Mouse (Mus musculus): ENCODE results near the gene Asxl1. TPM values are rescaled to one million over a fixed set of nuclear protein-coding genes. Genes with fewer than 3 reads are reported as not detected.

The Asxl1 gene
- polyA plus RNA-seq, 1 experiment from 2014 or later: 11.8 TPM

GRCm38 (mm10) chr2:153404062-153404461 is 58.4 kb downstream of the Asxl1 start:
- H3K9me3 ChIP-seq (replicated peaks): no peaks in the 10 kb centered on the region
- no peaks in the 10 kb centered on the region for H3K4me1 ChIP-seq
- no peak for DNase-seq (ENCODE audit: low spot score)
- H3K4me3 ChIP-seq: no peak overlapping the region
- no peaks in the 10 kb centered on the region for H3K27me3 ChIP-seq (ENCODE audit: low read depth, poor library complexity, severe bottlenecking)
- peaks cover 76% of the 10 kb centered on the region for H3K36me3 ChIP-seq
- WGBS: 92% methylated on average over 3 of the region's 3 CpGs
- no peak overlapping the region for H3K27ac ChIP-seq (replicated peaks)

GRCm38 (mm10) chr2:153404882-153405281 is 59.3 kb downstream of the Asxl1 start:
- Histone ChIP-seq H3K27me3 (ENCODE audit: low read depth, poor library complexity, severe bottlenecking) (no peaks in the 10 kb centered on the region), H3K4me3 (no peak overlapping the region), H3K4me1 (no peaks in the 10 kb centered on the region), H3K9me3 (replicated peaks) (no peaks in the 10 kb centered on the region), H3K27ac (replicated peaks) (no peak overlapping the region), H3K36me3 (peaks cover 76% of the 10 kb centered on the region)
- DNase-seq (ENCODE audit: low spot score): no peak
- WGBS: 85% methylated on average over 3 of the region's 3 CpGs

- Histone ChIP-seq H3K27ac (replicated peaks) (no peak overlapping the region), H3K4me1 (peaks cover 4% of the 10 kb centered on the region; the same call in 1 of the 2 replicates), H3K9me3 (replicated peaks) (no peaks in the 10 kb centered on the region), H3K36me3 (peaks cover 76% of the 10 kb centered on the region), H3K27me3 (ENCODE audit: low read depth, poor library complexity, severe bottlenecking) (no peaks in the 10 kb centered on the region), H3K4me3 (no peak overlapping the region)
- no peak for DNase-seq (ENCODE audit: low spot score)
- 86% methylated on average over 6 of the region's 6 CpGs for WGBS
Observed at GRCm38 (mm10) chr2:153406882-153407281, 61.3 kb downstream of the Asxl1 start.

GRCm38 (mm10) chr2:153408971-153409370 is 63.3 kb downstream of the Asxl1 start:
- peaks cover 84% of the 10 kb centered on the region for H3K36me3 ChIP-seq
- peaks cover 4% of the 10 kb centered on the region; the same call in 1 of the 2 replicates for H3K4me1 ChIP-seq
- 85% methylated on average over 3 of the region's 3 CpGs for WGBS
- H3K27me3 ChIP-seq (ENCODE audit: low read depth, poor library complexity, severe bottlenecking): no peaks in the 10 kb centered on the region
- DNase-seq (ENCODE audit: low spot score): no peak
- H3K9me3 ChIP-seq (replicated peaks): no peaks in the 10 kb centered on the region
- H3K27ac ChIP-seq (replicated peaks): no peak overlapping the region
- H3K4me3 ChIP-seq: no peak overlapping the region

- H3K4me3 ChIP-seq: no peak overlapping the region
- no peak overlapping the region; the same call in 1 of the 2 replicates for H3K27ac ChIP-seq (replicated peaks)
- no peaks in the 10 kb centered on the region for H3K27me3 ChIP-seq (ENCODE audit: low read depth, poor library complexity, severe bottlenecking)
- H3K4me1 ChIP-seq: peaks cover 4% of the 10 kb centered on the region; the same call in 1 of the 2 replicates
- DNase-seq (ENCODE audit: low spot score): no peak
- H3K9me3 ChIP-seq (replicated peaks): no peaks in the 10 kb centered on the region
- H3K36me3 ChIP-seq: peaks cover 91% of the 10 kb centered on the region
- WGBS: 75% methylated on average over 9 of the region's 9 CpGs
Observed at GRCm38 (mm10) chr2:153411557-153411956, 65.9 kb downstream of the Asxl1 start.

GRCm38 (mm10) chr2:153412563-153412962 is 66.9 kb downstream of the Asxl1 start:
- no peak for DNase-seq (ENCODE audit: low spot score)
- Histone ChIP-seq H3K4me3 (no peak overlapping the region), H3K9me3 (replicated peaks) (no peaks in the 10 kb centered on the region), H3K27ac (replicated peaks) (no peak overlapping the region), H3K36me3 (peaks cover 94% of the 10 kb centered on the region), H3K27me3 (ENCODE audit: low read depth, poor library complexity, severe bottlenecking) (no peaks in the 10 kb centered on the region), H3K4me1 (peaks cover 4% of the 10 kb centered on the region; the same call in 1 of the 2 replicates)
- WGBS: 71% methylated on average over 6 of the region's 6 CpGs

GRCm38 (mm10) chr2:153414607-153415006 is 69.0 kb downstream of the Asxl1 start:
- peaks cover 99% of the 10 kb centered on the region for H3K36me3 ChIP-seq
- WGBS: 62% methylated on average over 2 of the region's 2 CpGs
- no peak overlapping the region for H3K27ac ChIP-seq (replicated peaks)
- H3K4me1 ChIP-seq: peaks cover 8% of the 10 kb centered on the region; the same call in 1 of the 2 replicates
- peak; percentile 36 for DNase-seq (ENCODE audit: low spot score)
- H3K4me3 ChIP-seq: no peak overlapping the region
- no peaks in the 10 kb centered on the region for H3K9me3 ChIP-seq (replicated peaks)
- no peaks in the 10 kb centered on the region for H3K27me3 ChIP-seq (ENCODE audit: low read depth, poor library complexity, severe bottlenecking)

- Histone ChIP-seq H3K4me1 (peaks cover 23% of the 10 kb centered on the region), H3K4me3 (no peak overlapping the region), H3K36me3 (peaks cover 79% of the 10 kb centered on the region), H3K27me3 (ENCODE audit: low read depth, poor library complexity, severe bottlenecking) (no peaks in the 10 kb centered on the region), H3K9me3 (replicated peaks) (no peaks in the 10 kb centered on the region), H3K27ac (replicated peaks) (no peak overlapping the region)
- DNase-seq (ENCODE audit: low spot score): no peak
- 95% methylated on average over 12 of the region's 12 CpGs for WGBS
Observed at GRCm38 (mm10) chr2:153417841-153418240, 72.2 kb downstream of the Asxl1 start.

GRCm38 (mm10) chr2:153418381-153418780 is 72.8 kb downstream of the Asxl1 start:
- Histone ChIP-seq H3K36me3 (peaks cover 74% of the 10 kb centered on the region), H3K27me3 (ENCODE audit: low read depth, poor library complexity, severe bottlenecking) (no peaks in the 10 kb centered on the region), H3K27ac (replicated peaks) (no peak overlapping the region), H3K4me3 (no peak overlapping the region), H3K4me1 (peaks cover 29% of the 10 kb centered on the region), H3K9me3 (replicated peaks) (no peaks in the 10 kb centered on the region)
- DNase-seq (ENCODE audit: low spot score): no peak
- WGBS: 88% methylated on average over 1 of the region's 1 CpGs

GRCm38 (mm10) chr2:153421233-153421632 is 75.6 kb downstream of the Asxl1 start:
- Histone ChIP-seq H3K9me3 (replicated peaks) (no peaks in the 10 kb centered on the region), H3K27me3 (ENCODE audit: low read depth, poor library complexity, severe bottlenecking) (no peaks in the 10 kb centered on the region), H3K36me3 (peaks cover 63% of the 10 kb centered on the region), H3K27ac (replicated peaks) (no peak overlapping the region), H3K4me1 (peaks cover 57% of the 10 kb centered on the region), H3K4me3 (no peak overlapping the region)
- no peak for DNase-seq (ENCODE audit: low spot score)

- peaks cover 65% of the 10 kb centered on the region for H3K4me1 ChIP-seq
- H3K9me3 ChIP-seq (replicated peaks): no peaks in the 10 kb centered on the region
- peak overlapping the region; percentile 63; the same call in 1 of the 2 replicates for H3K27ac ChIP-seq (replicated peaks)
- no peaks in the 10 kb centered on the region for H3K27me3 ChIP-seq (ENCODE audit: low read depth, poor library complexity, severe bottlenecking)
- 15% methylated on average over 5 of the region's 5 CpGs for WGBS
- no peak overlapping the region for H3K4me3 ChIP-seq
- DNase-seq (ENCODE audit: low spot score): peak; percentile 62
- peaks cover 55% of the 10 kb centered on the region for H3K36me3 ChIP-seq
Observed at GRCm38 (mm10) chr2:153422051-153422450, 76.4 kb downstream of the Asxl1 start.

GRCm38 (mm10) chr2:153423113-153423512 is 77.5 kb downstream of the Asxl1 start:
- 92% methylated on average over 3 of the region's 3 CpGs for WGBS
- no peaks in the 10 kb centered on the region for H3K27me3 ChIP-seq (ENCODE audit: low read depth, poor library complexity, severe bottlenecking)
- no peak overlapping the region for H3K4me3 ChIP-seq
- peaks cover 75% of the 10 kb centered on the region for H3K4me1 ChIP-seq
- no peaks in the 10 kb centered on the region for H3K9me3 ChIP-seq (replicated peaks)
- peaks cover 47% of the 10 kb centered on the region for H3K36me3 ChIP-seq
- peak overlapping the region; percentile 63 for H3K27ac ChIP-seq (replicated peaks)
- no peak for DNase-seq (ENCODE audit: low spot score)

GRCm38 (mm10) chr2:153424557-153424956 is 78.9 kb downstream of the Asxl1 start:
- no peaks in the 10 kb centered on the region for H3K27me3 ChIP-seq (ENCODE audit: low read depth, poor library complexity, severe bottlenecking)
- no peak for DNase-seq (ENCODE audit: low spot score)
- peaks cover 83% of the 10 kb centered on the region for H3K4me1 ChIP-seq
- WGBS: 85% methylated on average over 8 of the region's 8 CpGs
- no peak overlapping the region for H3K4me3 ChIP-seq
- H3K27ac ChIP-seq (replicated peaks): peak overlapping the region; percentile 87; the same call in 1 of the 2 replicates
- H3K9me3 ChIP-seq (replicated peaks): no peaks in the 10 kb centered on the region
- peaks cover 47% of the 10 kb centered on the region for H3K36me3 ChIP-seq
